Mouse (Mus musculus): ENCODE data around the gene Ano7.

Ano7 gene

DNA sequence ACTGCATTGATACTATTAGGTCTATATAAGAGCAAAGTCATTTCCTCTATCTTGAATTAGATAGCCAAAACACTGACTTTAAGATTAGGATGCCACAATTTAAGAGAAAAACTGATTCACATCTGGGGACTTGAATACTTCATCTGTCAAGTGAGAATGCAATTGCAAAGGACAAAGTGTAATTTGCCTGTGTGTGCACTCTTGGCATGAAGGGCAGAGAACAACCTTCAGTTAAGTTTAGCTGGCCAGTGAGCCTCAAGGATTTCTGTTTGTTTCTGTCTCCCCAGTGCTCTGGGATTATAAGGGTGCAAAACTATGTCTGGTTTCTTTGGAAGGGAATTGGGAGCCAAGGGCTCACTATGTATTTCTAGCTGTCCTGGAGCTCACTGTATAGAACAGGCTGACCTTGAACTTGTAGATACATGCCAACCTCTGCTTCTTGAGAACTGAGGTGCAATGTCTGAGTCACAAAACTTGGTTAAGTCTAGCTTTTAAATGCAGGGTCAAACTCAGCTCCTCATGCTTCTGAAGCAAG is 80.1 kb downstream of the Ano7 start:
- DNase-seq, result no peak

Measured in right cerebral cortex, postnatal 14 days (tissue).